Mouse (Mus musculus) liver, embryonic 16.5 days (tissue): ENCODE data around the gene Myof. TPM values are rescaled to one million over a fixed set of nuclear protein-coding genes. Genes with fewer than 3 reads are reported as not detected.

Experiments used
- ATAC-seq: fragments of 200-750 bp; cut with Nextera tagmentation; 2 replicates; pipeline ENCODE4 v1.8.0; 2017; ENCODE audit warnings: low read depth, mild to moderate bottlenecking, moderate number of reproducible peaks, moderate library complexity
- H3K27ac ChIP-seq: fragments of 300-500 bp; sonication (generic); 2 replicates; pipeline ENCODE4 v1.5.1; 2014; ENCODE audit warnings: mild to moderate bottlenecking, low read length
- H3K27me3 ChIP-seq: fragments of 300-500 bp; sonication (generic); 2 replicates; pipeline ENCODE4 v1.6.1; 2014; ENCODE audit warnings: low read depth, low read length, mixed read lengths; ENCODE audit not compliant: control insufficient read depth, insufficient read depth
- H3K36me3 ChIP-seq: fragments of 300-500 bp; sonication (generic); 2 replicates; pipeline ENCODE4 v1.6.1; 2014; ENCODE audit warnings: mild to moderate bottlenecking; ENCODE audit not compliant: control insufficient read depth, insufficient read depth
- H3K4me1 ChIP-seq: fragments of 300-500 bp; sonication (generic); 2 replicates; pipeline ENCODE4 v1.6.1; 2014; ENCODE audit warnings: low read depth, low read length, mixed read lengths; ENCODE audit not compliant: control insufficient read depth
- H3K4me2 ChIP-seq: fragments of 300-500 bp; sonication (generic); 2 replicates; pipeline ENCODE4 v1.6.1; 2014; ENCODE audit warnings: low read depth, low read length, mixed read lengths
- H3K4me3 ChIP-seq: fragments of 300-500 bp; sonication (generic); 2 replicates; pipeline ENCODE4 v1.5.1; 2014; ENCODE audit warnings: low read depth, mild to moderate bottlenecking, low read length
- H3K9ac ChIP-seq: fragments of 300-500 bp; sonication (generic); 2 replicates; pipeline ENCODE4 v1.6.1; 2014; ENCODE audit warnings: low read depth, low read length
- H3K9me3 ChIP-seq: fragments of 300-500 bp; sonication (generic); replicated peaks from 2 replicates; pipeline ENCODE4 v1.6.1; 2016; ENCODE audit warnings: low read length; ENCODE audit not compliant: control insufficient read depth
- WGBS: fragments of 180-500 bp; shearing (Covaris S2); extraction: QIAGEN DNeasy Blood & Tissue Kit; methylation state at CpG from one replicate; pipeline ENCODE4 v1.1.7; 2014; ENCODE audit not compliant: insufficient replicate concordance; 5-methylcytosine and 5-hydroxymethylcytosine counted together
- polyA plus RNA-seq: library from polyadenylated mRNA; unstranded; fragments of >200 nt; fragmentation: Nextera tagmentation; extraction: Ambion mirVana; gene quantifications from 2 replicates; pipeline ENCODE4 v1.2.1, GENCODE M21; 2015

Gene Myof
- polyA plus RNA-seq, 1 experiment from 2014 or later, result 1.9 TPM

DNA sequence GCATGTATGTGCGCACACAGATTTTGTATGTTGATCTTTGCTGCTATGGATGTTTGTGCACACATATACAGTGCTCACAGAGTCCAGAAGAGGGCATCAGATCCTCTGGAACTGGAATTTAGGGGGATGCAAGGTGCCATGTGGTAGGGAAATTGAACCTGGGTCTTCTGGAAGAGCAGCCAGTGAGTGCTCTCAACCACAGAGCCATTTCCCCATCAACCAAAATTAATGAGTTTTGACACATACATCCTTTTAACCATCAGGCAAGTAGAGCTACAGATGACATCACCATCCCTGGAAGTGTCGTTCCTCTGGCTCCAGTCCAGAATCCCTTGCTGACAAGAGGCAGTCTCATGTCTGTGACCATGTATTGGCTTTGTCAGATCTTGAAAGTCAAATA, 32.9 kb upstream of the Myof start:
- Histone ChIP-seq H3K36me3 (no peaks in the 10 kb centered on the region), H3K4me2 (no peak overlapping the region), H3K4me1 (no peaks in the 10 kb centered on the region), H3K27ac (no peak overlapping the region), H3K27me3 (no peaks in the 10 kb centered on the region), H3K9ac (no peak overlapping the region), H3K4me3 (no peak overlapping the region), H3K9me3 (no peaks in the 10 kb centered on the region)
- no peak for ATAC-seq
- WGBS, result 73% methylated on average over 2 of the region's 2 CpGs

DNA sequence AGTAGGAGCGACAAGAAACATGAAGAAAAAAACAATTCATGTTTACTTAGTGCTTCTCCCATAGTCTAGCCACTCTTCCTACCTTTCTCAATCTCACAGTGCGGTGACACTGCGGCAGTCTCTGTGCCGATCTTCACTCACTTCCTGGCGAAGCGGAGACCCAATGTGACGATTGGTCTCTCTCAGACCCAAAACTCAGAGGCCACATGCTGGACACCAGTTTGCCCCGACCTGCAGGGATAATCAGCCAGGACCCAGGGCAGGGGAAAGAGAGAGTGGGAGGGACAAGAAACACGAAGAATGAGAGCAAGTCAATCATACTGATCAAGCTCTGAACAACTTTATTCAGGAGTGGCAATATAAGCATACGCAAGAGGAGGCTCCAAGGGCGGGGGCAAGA, 31.7 kb upstream of the Myof start:
- Histone ChIP-seq H3K4me2 (no peak overlapping the region), H3K9me3 (no peaks in the 10 kb centered on the region), H3K4me1 (no peaks in the 10 kb centered on the region), H3K27me3 (no peaks in the 10 kb centered on the region), H3K27ac (no peak overlapping the region), H3K9ac (no peak overlapping the region), H3K4me3 (no peak overlapping the region), H3K36me3 (no peaks in the 10 kb centered on the region)
- ATAC-seq, result no peak
- WGBS, result 63% methylated on average over 11 of the region's 11 CpGs

DNA sequence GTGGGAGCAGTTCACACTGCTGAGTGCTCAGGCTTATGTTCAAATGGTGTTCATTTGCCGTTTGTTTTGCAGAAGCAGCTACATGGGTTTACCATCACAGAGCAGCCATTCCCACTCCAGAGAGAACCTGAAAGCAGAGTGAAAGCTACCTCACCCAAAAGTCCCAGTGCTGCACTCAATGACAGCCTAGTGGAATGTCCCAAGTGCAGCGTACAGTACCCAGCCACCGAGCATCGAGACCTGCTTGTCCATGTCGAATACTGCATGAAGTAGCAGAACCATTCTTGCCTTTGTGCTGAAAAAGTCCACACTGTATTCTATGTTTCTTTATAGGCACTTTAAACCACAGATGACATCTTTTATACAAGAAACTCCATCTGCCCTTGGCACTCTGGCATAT, 29.8 kb upstream of the Myof start:
- no peaks in the 10 kb centered on the region for H3K27me3 ChIP-seq
- no peak overlapping the region for H3K9ac ChIP-seq
- H3K36me3 ChIP-seq, result no peaks in the 10 kb centered on the region
- no peaks in the 10 kb centered on the region for H3K4me1 ChIP-seq
- H3K4me2 ChIP-seq, result no peak overlapping the region
- no peak for ATAC-seq
- 77% methylated on average over 5 of the region's 5 CpGs for WGBS
- H3K27ac ChIP-seq, result no peak overlapping the region
- no peaks in the 10 kb centered on the region for H3K9me3 ChIP-seq
- no peak overlapping the region for H3K4me3 ChIP-seq

DNA sequence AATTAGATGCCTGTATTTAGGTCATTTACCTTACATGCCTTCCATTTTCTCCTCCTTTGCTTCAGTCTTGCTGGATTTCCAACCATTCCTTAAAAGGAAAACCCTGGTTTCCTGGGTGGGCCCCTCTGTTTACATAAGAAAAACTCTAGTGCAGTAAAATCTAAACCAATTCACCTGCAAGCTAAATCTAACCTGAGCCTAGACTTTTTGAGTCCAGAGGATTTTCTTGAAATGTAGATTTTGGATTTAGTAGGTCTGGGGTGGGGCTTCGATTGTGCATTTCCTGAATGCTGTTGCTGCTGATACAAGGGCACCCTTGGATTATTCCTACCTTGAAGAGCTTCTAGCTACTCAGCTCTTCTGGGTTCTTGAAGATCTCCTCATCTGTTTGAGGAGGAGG, 20.7 kb upstream of the Myof start:
- H3K27me3 ChIP-seq, result no peaks in the 10 kb centered on the region
- no peak overlapping the region for H3K9ac ChIP-seq

DNA sequence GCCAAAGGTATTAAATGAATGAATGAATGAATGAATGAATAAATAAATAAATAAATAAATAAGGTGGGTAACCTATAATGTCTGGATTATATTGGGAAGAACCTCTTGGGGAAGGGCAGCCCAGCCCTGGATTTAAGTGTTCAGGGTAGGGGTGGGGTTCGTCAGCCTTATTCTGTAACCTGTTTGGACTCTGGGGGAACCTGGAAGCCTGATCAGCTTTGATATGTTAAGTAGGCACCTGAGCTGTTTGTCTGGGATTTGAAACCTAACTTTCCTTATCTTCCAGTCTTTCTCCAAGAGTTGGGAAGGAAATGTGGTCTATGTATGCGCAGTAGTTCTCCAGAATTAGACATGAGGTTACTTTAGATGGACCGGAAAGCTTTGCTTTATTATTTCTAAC, 19.8 kb upstream of the Myof start:
- 70% methylated on average over 3 of the region's 3 CpGs for WGBS
- H3K27ac ChIP-seq, result no peak overlapping the region
- no peaks in the 10 kb centered on the region for H3K9me3 ChIP-seq
- H3K4me1 ChIP-seq, result no peaks in the 10 kb centered on the region
- H3K4me2 ChIP-seq, result no peak overlapping the region
- H3K27me3 ChIP-seq, result no peaks in the 10 kb centered on the region
- H3K4me3 ChIP-seq, result no peak overlapping the region
- H3K9ac ChIP-seq, result no peak overlapping the region
- ATAC-seq, result no peak
- H3K36me3 ChIP-seq, result no peaks in the 10 kb centered on the region; the same call in 1 of the 2 replicates

More for the DNA sequence above, 20.7 kb upstream of the Myof start:
- no peak overlapping the region for H3K27ac ChIP-seq
- no peaks in the 10 kb centered on the region for H3K9me3 ChIP-seq
- H3K4me1 ChIP-seq, result no peaks in the 10 kb centered on the region
- H3K4me3 ChIP-seq, result no peak overlapping the region
- H3K4me2 ChIP-seq, result no peak overlapping the region
- no peaks in the 10 kb centered on the region for H3K36me3 ChIP-seq
- no peak for ATAC-seq
- WGBS, result 53% methylated on average over 1 of the region's 1 CpGs

DNA sequence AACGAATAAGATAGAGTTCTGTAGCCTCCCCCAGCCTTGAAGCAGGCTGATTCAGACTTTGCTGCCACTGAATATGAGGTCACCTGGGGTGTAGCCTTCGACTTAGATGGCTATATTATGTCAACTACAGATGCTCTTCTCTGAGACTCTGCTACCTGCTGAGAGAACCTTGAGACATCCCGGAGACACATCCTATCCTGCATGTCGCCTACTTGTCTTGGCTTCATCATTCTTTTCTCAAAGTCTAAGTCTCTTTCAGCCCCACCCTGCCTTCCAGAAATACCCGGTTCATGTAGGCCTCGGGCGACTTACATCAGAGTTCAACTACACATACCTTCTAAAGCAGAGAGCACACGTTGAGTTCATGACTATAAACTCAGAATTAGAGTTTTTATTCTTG, 13.6 kb upstream of the Myof start:
- 66% methylated on average over 8 of the region's 8 CpGs for WGBS

DNA sequence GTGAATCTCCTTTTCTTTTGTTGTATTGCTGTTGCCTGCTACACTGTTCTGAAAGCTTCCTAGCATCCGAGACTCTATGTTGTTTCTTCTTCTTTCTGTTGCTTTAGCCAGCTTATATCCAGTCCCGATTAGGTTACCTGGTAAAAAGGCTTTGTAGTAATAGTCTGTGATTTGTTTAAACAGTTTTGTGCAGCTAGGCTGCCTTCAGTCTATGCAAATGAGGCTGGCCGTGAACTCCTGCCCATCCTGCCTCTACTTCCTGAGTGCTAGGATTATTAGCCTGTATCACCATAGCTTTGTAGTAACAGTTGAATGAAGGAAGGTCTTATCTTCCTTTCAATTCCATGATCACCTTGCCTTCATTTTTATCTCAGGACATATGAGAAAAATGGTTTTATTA, 12.9 kb upstream of the Myof start:
- Histone ChIP-seq H3K9me3 (no peaks in the 10 kb centered on the region), H3K27ac (no peak overlapping the region), H3K9ac (no peak overlapping the region), H3K27me3 (peaks cover 5% of the 10 kb centered on the region; the same call in 1 of the 2 replicates), H3K4me1 (no peaks in the 10 kb centered on the region; the same call in 1 of the 2 replicates), H3K4me2 (no peak overlapping the region), H3K36me3 (no peaks in the 10 kb centered on the region; the same call in 1 of the 2 replicates), H3K4me3 (no peak overlapping the region)
- no peak for ATAC-seq
- WGBS, result 39% methylated on average over 3 of the region's 3 CpGs

More for the DNA sequence above, 13.6 kb upstream of the Myof start:
- H3K9me3 ChIP-seq, result no peaks in the 10 kb centered on the region
- no peak for ATAC-seq
- no peaks in the 10 kb centered on the region; the same call in 1 of the 2 replicates for H3K4me1 ChIP-seq
- no peak overlapping the region for H3K4me2 ChIP-seq
- H3K9ac ChIP-seq, result no peak overlapping the region
- H3K36me3 ChIP-seq, result no peaks in the 10 kb centered on the region; the same call in 1 of the 2 replicates
- no peak overlapping the region for H3K27ac ChIP-seq
- H3K27me3 ChIP-seq, result peaks cover 5% of the 10 kb centered on the region; the same call in 1 of the 2 replicates
- H3K4me3 ChIP-seq, result no peak overlapping the region

DNA sequence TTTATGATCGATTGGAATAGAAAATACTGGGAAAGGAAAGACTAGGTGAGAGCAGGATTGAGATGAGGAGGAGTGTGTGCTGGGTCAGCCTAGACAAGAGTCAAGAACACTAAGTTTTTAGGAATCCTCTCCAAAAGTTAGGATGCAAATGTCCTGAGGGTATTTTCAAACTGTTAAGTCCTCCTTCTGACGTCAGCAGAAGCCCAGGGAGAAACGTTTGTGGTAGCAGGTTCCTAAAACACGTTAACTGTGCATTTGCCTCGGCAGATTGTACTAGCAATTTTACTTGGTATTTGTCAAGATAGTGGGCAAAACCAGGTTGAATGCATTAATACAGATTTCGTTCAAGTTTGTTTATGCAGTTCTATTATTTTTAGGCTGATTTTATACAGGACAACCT, 12.4 kb upstream of the Myof start:
- Histone ChIP-seq H3K27me3 (peaks cover 5% of the 10 kb centered on the region; the same call in 1 of the 2 replicates), H3K9me3 (no peaks in the 10 kb centered on the region), H3K4me2 (peak overlapping the region; percentile 56), H3K9ac (no peak overlapping the region), H3K27ac (no peak overlapping the region), H3K36me3 (no peaks in the 10 kb centered on the region; the same call in 1 of the 2 replicates), H3K4me1 (no peaks in the 10 kb centered on the region; the same call in 1 of the 2 replicates), H3K4me3 (peak overlapping the region; percentile 66)
- 10% methylated on average over 6 of the region's 6 CpGs for WGBS
- ATAC-seq, result no peak

DNA sequence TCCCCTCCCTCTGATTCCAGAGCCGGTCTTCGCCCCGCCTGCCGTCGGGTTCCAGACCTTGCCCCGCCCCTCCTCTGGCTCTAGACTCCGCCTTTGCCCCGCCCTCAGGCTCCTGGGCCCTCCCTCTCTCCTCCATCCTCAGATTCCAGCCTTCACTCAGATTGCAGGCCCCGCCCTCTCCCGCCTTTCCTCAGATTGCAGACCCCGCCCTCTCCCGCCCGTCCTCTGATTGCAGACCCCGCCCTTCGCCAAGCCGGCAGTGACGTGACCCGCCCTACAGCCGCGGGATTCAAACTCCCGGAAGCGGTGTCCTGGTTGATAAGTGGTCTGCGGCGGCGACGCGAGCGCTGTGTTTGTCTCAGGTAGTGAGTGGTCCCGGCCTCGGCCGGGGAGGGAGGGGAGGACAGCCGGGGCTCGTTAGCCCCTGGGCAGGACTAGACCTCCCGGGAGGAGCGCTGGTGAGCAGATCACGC, 11.4 kb upstream of the Myof start, which contains the start of gene Cep55:
Cep55 (plus strand) TSS at position 292 of the 473 bp plus-strand sequence.
- Histone ChIP-seq H3K27me3 (peaks cover 5% of the 10 kb centered on the region; the same call in 1 of the 2 replicates), H3K9ac (peak within 1 kb of the TSS; percentile 57), H3K4me2 (peak within 1 kb of the TSS; percentile 56), H3K4me3 (peak within 1 kb of the TSS; percentile 66), H3K27ac (no peak within 1 kb of the TSS), H3K36me3 (no peaks in the 10 kb centered on the region; the same call in 1 of the 2 replicates), H3K9me3 (no peaks in the 10 kb centered on the region), H3K4me1 (no peaks in the 10 kb centered on the region; the same call in 1 of the 2 replicates)
- peak; percentile 88 for ATAC-seq
- WGBS, result under 1% methylated on average over 36 of the region's 36 CpGs
